Mouse (Mus musculus): ENCODE measurements around the gene Bud23. TPM values are rescaled to one million over a fixed set of nuclear protein-coding genes. Genes with fewer than 3 reads are reported as not detected.
A peak's percentile ranks its signal among the peaks of the same experiment; 100 is the strongest.

Bud23 gene
- polyA plus RNA-seq, 1 experiment from 2014 or later: 106 TPM

- 93% methylated on average over 25 of the region's 25 CpGs for WGBS
- Histone ChIP-seq H3K27ac (no peak overlapping the region), H3K9ac (no peak overlapping the region), H3K4me3 (no peak overlapping the region), H3K27me3 (replicated peaks) (no peaks in the 10 kb centered on the region), H3K4me2 (replicated peaks) (peak overlapping the region; percentile 83), H3K4me1 (peaks cover 21% of the 10 kb centered on the region), H3K9me3 (no peaks in the 10 kb centered on the region), H3K36me3 (no peaks in the 10 kb centered on the region)
- ATAC-seq (ENCODE audit: low FRiP score, low read depth): no peak
Observed at GRCm38 (mm10) chr5:135010841-135011743, 53.7 kb downstream of the Bud23 start.

- Histone ChIP-seq H3K9ac (peak overlapping the region; percentile 58; the same call in 1 of the 2 replicates), H3K4me1 (peaks cover 21% of the 10 kb centered on the region), H3K9me3 (no peaks in the 10 kb centered on the region), H3K27ac (no peak overlapping the region), H3K27me3 (replicated peaks) (no peaks in the 10 kb centered on the region), H3K4me3 (peak overlapping the region; percentile 56), H3K4me2 (replicated peaks) (peak overlapping the region; percentile 83), H3K36me3 (no peaks in the 10 kb centered on the region)
- WGBS: 58% methylated on average over 7 of the region's 7 CpGs
- ATAC-seq (ENCODE audit: low FRiP score, low read depth): no peak
Observed at GRCm38 (mm10) chr5:135010320-135010709, 54.4 kb downstream of the Bud23 start.

GRCm38 (mm10) chr5:135009590-135010319 lies 55.0 kb downstream of the Bud23 start:
- Histone ChIP-seq H3K9ac (peak overlapping the region; percentile 58), H3K4me1 (peaks cover 21% of the 10 kb centered on the region), H3K4me2 (replicated peaks) (peak overlapping the region; percentile 83), H3K4me3 (peak overlapping the region; percentile 56), H3K9me3 (no peaks in the 10 kb centered on the region), H3K27me3 (replicated peaks) (no peaks in the 10 kb centered on the region), H3K27ac (peak overlapping the region; percentile 92), H3K36me3 (no peaks in the 10 kb centered on the region)
- peak; percentile 81 for ATAC-seq (ENCODE audit: low FRiP score, low read depth)
- WGBS: under 1% methylated on average over 37 of the region's 37 CpGs

DNA sequence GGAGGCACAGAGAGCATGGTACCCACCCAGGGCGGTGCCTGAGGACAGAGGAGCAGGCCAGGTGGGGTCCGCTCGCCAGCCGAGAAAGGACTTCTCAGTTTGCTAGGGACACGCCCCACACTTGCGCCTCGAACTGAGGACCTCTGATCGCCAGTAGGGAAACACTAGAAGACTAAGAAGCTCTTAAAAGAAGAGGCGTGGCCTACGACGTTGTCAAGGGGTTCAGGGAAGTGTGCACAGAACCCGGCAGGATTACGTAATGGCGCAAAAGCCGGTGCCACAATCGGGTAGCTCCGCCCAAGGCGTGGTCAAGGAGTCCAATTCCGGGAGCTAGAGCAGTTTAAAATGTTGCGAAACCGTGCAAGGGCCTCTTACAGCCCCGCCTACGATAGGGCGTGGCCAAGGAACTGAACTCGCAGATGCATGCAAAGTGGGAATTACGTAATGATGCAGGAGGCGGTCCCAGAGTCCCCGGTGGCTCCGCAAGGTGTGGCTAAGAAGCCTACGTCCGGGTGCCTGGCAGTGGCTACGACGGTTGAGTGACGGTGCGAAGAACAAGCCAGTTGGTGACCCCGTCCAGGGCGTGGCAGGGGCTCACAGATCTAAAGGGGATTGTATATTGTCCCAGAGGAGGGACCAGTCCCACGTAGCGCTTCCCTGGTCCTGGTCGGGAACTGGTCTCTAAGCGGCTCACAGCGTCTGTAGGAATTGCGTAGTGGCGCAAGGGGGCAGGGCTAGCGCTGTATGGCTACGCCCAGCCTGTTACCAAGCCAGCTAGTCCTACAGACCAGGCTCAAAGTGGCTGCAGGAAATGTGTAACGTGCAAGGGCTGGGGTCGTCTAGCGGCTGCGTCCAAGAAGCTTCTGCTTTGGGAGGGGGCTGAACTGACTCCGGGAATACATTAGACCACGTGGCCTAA lies 55.8 kb downstream of the Bud23 start, which contains the start of gene Abhd11:
Abhd11 (plus strand) TSS at position 482 of the 919 bp plus-strand sequence.
- H3K4me1 ChIP-seq: peaks cover 21% of the 10 kb centered on the region
- no peaks in the 10 kb centered on the region for H3K36me3 ChIP-seq
- no peaks in the 10 kb centered on the region for H3K9me3 ChIP-seq
- peak within 1 kb of the TSS; percentile 92 for H3K27ac ChIP-seq
- peak within 1 kb of the TSS; percentile 70 for H3K9ac ChIP-seq
- peak within 1 kb of the TSS; percentile 83 for H3K4me2 ChIP-seq (replicated peaks)
- under 1% methylated on average over 52 of the region's 52 CpGs for WGBS
- H3K27me3 ChIP-seq (replicated peaks): no peaks in the 10 kb centered on the region
- ATAC-seq (ENCODE audit: low FRiP score, low read depth): peak; percentile 85
- peak within 1 kb of the TSS; percentile 56 for H3K4me3 ChIP-seq

GRCm38 (mm10) chr5:135007802-135008571 lies 56.8 kb downstream of the Bud23 start:
- WGBS: 31% methylated on average over 16 of the region's 16 CpGs
- Histone ChIP-seq H3K36me3 (no peaks in the 10 kb centered on the region), H3K27ac (peak overlapping the region; percentile 92), H3K4me1 (peaks cover 21% of the 10 kb centered on the region), H3K9ac (peak overlapping the region; percentile 70), H3K27me3 (replicated peaks) (no peaks in the 10 kb centered on the region), H3K9me3 (no peaks in the 10 kb centered on the region), H3K4me2 (replicated peaks) (peak overlapping the region; percentile 83), H3K4me3 (peak overlapping the region; percentile 56)
- ATAC-seq (ENCODE audit: low FRiP score, low read depth): no peak

Other genes starting within 250 kb of the Bud23 start
- not detected in 2 replicates for gene Tmem270, start 158.2 kb downstream of the Bud23 start, polyA plus RNA-seq (2016; fragmentation: Nextera tagmentation; extraction: Ambion mirVana)
- gene Cldn13, start 149.4 kb downstream of the Bud23 start, polyA plus RNA-seq (2016; fragmentation: Nextera tagmentation; extraction: Ambion mirVana): 2.6 and 2.7 TPM in 2 replicates
- 8.8 and 10.1 TPM in 2 replicates for gene Mettl27, start 132.6 kb downstream of the Bud23 start, polyA plus RNA-seq (2016; fragmentation: Nextera tagmentation; extraction: Ambion mirVana)
- gene Cldn4, start 118.0 kb downstream of the Bud23 start, polyA plus RNA-seq (2016; fragmentation: Nextera tagmentation; extraction: Ambion mirVana): 2.0 and 2.1 TPM in 2 replicates
- 1.7 and 1.9 TPM in 2 replicates for gene Cldn3, start 78.7 kb downstream of the Bud23 start, polyA plus RNA-seq (2016; fragmentation: Nextera tagmentation; extraction: Ambion mirVana)
- 51.6 and 56.3 TPM in 2 replicates for gene Abhd11, start 55.8 kb downstream of the Bud23 start, polyA plus RNA-seq (2016; fragmentation: Nextera tagmentation; extraction: Ambion mirVana)
- 41.6 and 54.5 TPM in 2 replicates for gene Stx1a, start 41.5 kb downstream of the Bud23 start, polyA plus RNA-seq (2016; fragmentation: Nextera tagmentation; extraction: Ambion mirVana)
- gene Dnajc30, start 757 bp downstream of the Bud23 start, polyA plus RNA-seq (2016; fragmentation: Nextera tagmentation; extraction: Ambion mirVana): 30.3 and 32.2 TPM in 2 replicates
- gene Vps37d, start 13.3 kb upstream of the Bud23 start, polyA plus RNA-seq (2016; fragmentation: Nextera tagmentation; extraction: Ambion mirVana): 37.0 and 37.8 TPM in 2 replicates
- 0.58 and 0.66 TPM in 2 replicates for gene Mlxipl, start 24.9 kb upstream of the Bud23 start, polyA plus RNA-seq (2016; fragmentation: Nextera tagmentation; extraction: Ambion mirVana)
- gene Tbl2, start 84.7 kb upstream of the Bud23 start, polyA plus RNA-seq (2016; fragmentation: Nextera tagmentation; extraction: Ambion mirVana): 23.6 and 23.8 TPM in 2 replicates
- gene Bcl7b, start 103.3 kb upstream of the Bud23 start, polyA plus RNA-seq (2016; fragmentation: Nextera tagmentation; extraction: Ambion mirVana): 50.1 and 50.2 TPM in 2 replicates
- 54.7 and 58.6 TPM in 2 replicates for gene Baz1b, start 122.3 kb upstream of the Bud23 start, polyA plus RNA-seq (2016; fragmentation: Nextera tagmentation; extraction: Ambion mirVana)
- 11.9 and 14.5 TPM in 2 replicates for gene Fzd9, start 186.3 kb upstream of the Bud23 start, polyA plus RNA-seq (2016; fragmentation: Nextera tagmentation; extraction: Ambion mirVana)